Mouse (Mus musculus) liver, embryonic 18 days (tissue): ENCODE data around the gene Vmn2r105. TPM values are rescaled to one million over a fixed set of nuclear protein-coding genes. Genes with fewer than 3 reads are reported as not detected.

ENCODE experiments used
- polyA plus RNA-seq: library from polyadenylated mRNA; depleted of rRNA; stranded (reverse); fragments of >200 nt; gene quantifications from 2 replicates; pipeline ENCODE4 v1.2.3, GENCODE M21; 2012; rRNA removed

Gene Vmn2r105
- not detected in 2 replicates for polyA plus RNA-seq

DNA sequence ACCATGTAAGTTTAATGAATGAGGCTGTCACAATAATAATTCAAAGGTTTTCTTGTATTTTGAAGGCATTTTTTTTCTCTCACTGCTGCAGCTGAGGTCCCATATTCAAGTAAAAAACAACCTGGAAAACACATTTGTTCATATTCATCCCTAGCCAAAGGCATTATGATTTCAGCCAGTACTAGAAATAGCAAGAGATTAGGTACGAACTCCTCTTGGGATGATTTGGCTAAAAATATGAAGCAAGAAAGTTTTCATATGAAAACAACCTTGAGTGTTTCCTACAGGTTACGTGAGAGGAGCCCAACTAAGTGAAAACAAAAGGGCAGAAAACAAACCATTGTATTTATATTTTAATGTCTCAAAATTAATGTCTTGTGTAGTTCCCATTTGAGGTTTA lies at the start of gene Vmn2r105:
TSS of gene Vmn2r105 (minus strand) at position 101 of the 400 bp plus-strand sequence.

GRCm38 (mm10) chr17:20182997-20183396 lies 51.9 kb downstream of the Vmn2r105 start, which contains the start of gene Fpr-rs6:
TSS of gene Fpr-rs6 (minus strand) at chr17:20183097.

Other genes with a start within 250 kb of the Vmn2r105 start
- gene Vmn2r104, start 186.7 kb downstream of the Vmn2r105 start, polyA plus RNA-seq: not detected in 2 replicates
- gene Fpr-rs7, start 120.8 kb downstream of the Vmn2r105 start, polyA plus RNA-seq: not detected in 2 replicates
- gene Fpr-rs6, start 52.0 kb downstream of the Vmn2r105 start, polyA plus RNA-seq: not detected in 2 replicates
- gene Vmn2r106, start 50.5 kb upstream of the Vmn2r105 start, polyA plus RNA-seq: not detected in 2 replicates
- gene Vmn2r107, start 110.2 kb upstream of the Vmn2r105 start, polyA plus RNA-seq: not detected in 2 replicates
- not detected in 2 replicates for gene Vmn1r224, start 179.1 kb upstream of the Vmn2r105 start, polyA plus RNA-seq
- not detected in 2 replicates for gene Vmn2r108, start 246.3 kb upstream of the Vmn2r105 start, polyA plus RNA-seq